Mouse (Mus musculus): ENCODE data around the gene Cacna2d1.

DNA sequence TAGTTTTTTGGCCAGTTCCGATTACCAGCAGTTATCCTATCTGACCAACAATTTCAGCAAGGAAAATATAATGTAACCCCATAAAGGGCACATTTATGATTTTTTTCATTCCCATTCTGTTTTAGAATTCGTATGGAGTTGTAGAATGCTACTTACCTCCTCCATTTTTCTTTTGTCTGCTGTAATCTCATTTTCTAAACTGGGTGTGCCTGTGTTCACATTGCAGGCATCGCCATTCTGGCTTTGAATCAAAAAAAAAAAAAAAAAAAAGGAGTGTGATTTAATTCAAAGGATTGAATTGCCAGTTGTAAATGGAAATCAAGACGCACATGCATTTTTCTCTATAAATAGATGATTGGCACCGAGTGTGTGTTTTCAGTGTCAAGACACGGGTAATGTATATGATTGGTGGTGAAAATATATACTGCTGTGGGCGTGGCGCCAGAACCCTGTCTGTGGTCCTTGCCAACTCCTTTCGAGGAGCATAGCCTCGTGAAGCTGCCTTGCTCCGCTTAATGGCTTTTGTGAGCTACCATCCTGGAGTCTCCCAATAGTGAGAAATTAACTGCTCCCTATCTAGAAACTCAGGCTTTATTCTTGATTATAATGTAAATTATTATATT is 158.7 kb downstream of the Cacna2d1 start:
- TF ChIP-seq MYOG (IDR thresholded peaks at IDR 0.05; ENCODE audit: control insufficient read depth in 1 of 3, insufficient read depth in 1 of 3, insufficient read length in 2 of 3, low read depth in 2 of 3), result no peak
- TF ChIP-seq SRF (IDR thresholded peaks at IDR 0.05; ENCODE audit: control insufficient read depth, insufficient read length, low read depth), result no peak
- TF ChIP-seq POLR2A (IDR thresholded peaks at IDR 0.05; ENCODE audit: insufficient read length, low read depth), result no peak
- no peak for TF ChIP-seq USF1 (IDR thresholded peaks at IDR 0.05; ENCODE audit: low read depth)
- no peak for TF ChIP-seq MAX (IDR thresholded peaks at IDR 0.05; ENCODE audit: low read depth)
- no peak for TF ChIP-seq TCF3 (IDR thresholded peaks at IDR 0.05; ENCODE audit: insufficient read length, low read depth)
- no peak for TF ChIP-seq E2F4 (IDR thresholded peaks at IDR 0.05; ENCODE audit: insufficient read depth)
- no peak for TF ChIP-seq MYOD1 (IDR thresholded peaks at IDR 0.05; ENCODE audit: control insufficient read depth in 1 of 3, insufficient read length in 2 of 3, low read depth in 2 of 3)
- no peak for TF ChIP-seq POLR2AphosphoS2 (IDR thresholded peaks at IDR 0.05; ENCODE audit: insufficient read length, low read depth)
- no peak for TF ChIP-seq REST (IDR thresholded peaks at IDR 0.05; ENCODE audit: insufficient read depth, insufficient read length)
